Mouse (Mus musculus): ENCODE measurements at regions not wholly inside any gene's neighbourhood (a gene's known extent, or its start where the extent isn't known, plus 50 kb on each side); places are given as distances from the start of the nearest gene placed in this dataset.

DNA sequence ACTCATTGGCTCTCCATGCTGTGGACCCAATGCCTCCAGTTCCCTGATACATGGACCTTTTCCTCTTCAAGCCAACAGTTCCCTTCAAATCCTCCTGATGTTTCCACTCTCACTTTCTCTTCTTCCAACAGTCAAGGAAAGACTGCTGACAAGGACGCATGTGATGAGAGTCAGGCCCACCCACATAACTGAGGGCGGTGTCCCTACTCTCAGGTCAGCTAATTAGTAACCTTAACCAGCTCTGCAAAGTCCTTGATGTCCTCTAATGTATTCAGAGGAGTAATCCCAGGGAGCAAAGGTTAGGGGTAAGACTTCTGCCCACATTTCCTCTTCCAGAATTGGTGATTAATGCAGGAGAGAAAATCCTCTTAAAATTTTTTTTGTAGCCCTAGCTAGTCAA lies 139.7 kb downstream of the Ackr3 start:
- no peak for DNase-seq (ENCODE audit: extremely low spot score, low read depth, low spot score)

GRCm38 (mm10) chr1:90347032-90347431 lies 143.3 kb downstream of the Ackr3 start:
- DNase-seq (ENCODE audit: extremely low spot score, low read depth, low spot score) = no peak

- no peak for DNase-seq (ENCODE audit: extremely low spot score, low read depth, low spot score)
These were observed 145.8 kb downstream of the Ackr3 start for GRCm38 (mm10) chr1:90349611-90350010.

- no peak for DNase-seq (ENCODE audit: extremely low spot score, low read depth, low spot score)
These were observed 149.5 kb downstream of the Ackr3 start for GRCm38 (mm10) chr1:90353325-90353724.

- no peak for DNase-seq (ENCODE audit: extremely low spot score, low read depth, low spot score)
These were observed 152.8 kb downstream of the Ackr3 start for GRCm38 (mm10) chr1:90356567-90356966.

DNA sequence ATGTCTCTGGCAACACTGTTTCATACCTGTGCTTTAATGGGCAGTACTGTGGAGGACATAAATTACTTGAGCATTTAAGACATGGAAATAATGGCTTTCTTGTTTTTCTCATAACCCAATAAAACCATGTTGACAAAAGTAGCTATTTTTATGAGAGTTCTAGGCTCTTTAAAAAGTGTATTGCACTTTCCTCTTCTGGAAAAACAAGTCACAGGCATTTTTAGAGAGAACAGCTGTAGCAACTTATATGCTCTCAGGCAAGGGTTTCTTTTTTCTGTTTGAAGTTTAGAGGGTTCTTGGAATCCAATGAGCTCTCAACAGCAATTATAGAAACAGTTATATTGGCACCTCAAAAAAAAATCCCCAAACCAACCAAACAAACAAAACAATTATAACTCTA lies 153.6 kb downstream of the Ackr3 start:
- DNase-seq (ENCODE audit: extremely low spot score, low read depth, low spot score) = no peak

DNA sequence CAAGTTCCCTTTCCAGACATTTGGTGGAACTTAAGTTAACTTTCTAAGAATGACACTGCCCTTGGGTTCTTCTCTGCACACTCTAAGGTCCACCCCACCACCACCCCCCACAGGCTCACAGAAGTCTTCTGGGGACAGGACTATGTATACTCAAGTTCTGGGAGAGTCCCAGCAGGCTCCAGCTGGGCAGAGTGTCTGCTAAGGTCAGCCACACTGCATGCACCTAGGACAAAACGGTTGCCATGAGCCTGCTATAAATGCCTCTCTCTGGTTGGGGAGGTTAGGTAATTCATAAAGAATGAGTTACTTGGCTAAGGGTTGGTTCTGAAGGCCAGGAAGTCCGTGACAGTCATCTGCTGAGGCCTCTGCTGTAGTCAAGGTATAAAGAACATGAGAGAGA lies 155.2 kb downstream of the Ackr3 start:
- DNase-seq (ENCODE audit: extremely low spot score, low read depth, low spot score) = no peak

- no peak for DNase-seq (ENCODE audit: extremely low spot score, low read depth, low spot score)
These were observed 156.3 kb downstream of the Ackr3 start for GRCm38 (mm10) chr1:90360065-90360464.

- DNase-seq (ENCODE audit: extremely low spot score, low read depth, low spot score) = no peak
These were observed 160.7 kb downstream of the Ackr3 start for GRCm38 (mm10) chr1:90364444-90364843.

GRCm38 (mm10) chr1:90368581-90368980 lies 164.8 kb downstream of the Ackr3 start:
- no peak for DNase-seq (ENCODE audit: extremely low spot score, low read depth, low spot score)

DNA sequence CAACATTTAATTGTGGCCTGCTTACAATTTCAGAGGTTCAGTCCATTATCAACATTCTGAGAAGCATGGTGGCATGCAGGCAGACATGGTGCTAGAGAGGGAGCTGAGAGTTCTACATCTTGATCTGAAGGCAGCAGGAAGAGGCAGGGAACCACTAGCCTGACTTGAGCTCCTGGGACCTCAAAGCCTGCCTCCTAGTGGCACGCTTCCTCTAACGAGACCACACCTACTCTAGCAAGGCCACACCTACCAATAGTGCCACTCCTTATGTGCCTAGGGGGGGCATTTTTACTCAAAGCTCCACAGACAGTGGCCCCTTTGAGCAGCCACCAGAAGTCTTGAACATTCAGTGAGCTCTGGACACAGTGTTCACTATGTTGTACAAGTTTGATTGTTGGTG lies 165.5 kb downstream of the Ackr3 start:
- no peak for DNase-seq (ENCODE audit: extremely low spot score, low read depth, low spot score)

GRCm38 (mm10) chr1:90370766-90371165 lies 167.0 kb downstream of the Ackr3 start:
- DNase-seq (ENCODE audit: extremely low spot score, low read depth, low spot score) = no peak

GRCm38 (mm10) chr1:90373001-90373400 lies 169.2 kb downstream of the Ackr3 start:
- DNase-seq (ENCODE audit: extremely low spot score, low read depth, low spot score) = no peak

DNA sequence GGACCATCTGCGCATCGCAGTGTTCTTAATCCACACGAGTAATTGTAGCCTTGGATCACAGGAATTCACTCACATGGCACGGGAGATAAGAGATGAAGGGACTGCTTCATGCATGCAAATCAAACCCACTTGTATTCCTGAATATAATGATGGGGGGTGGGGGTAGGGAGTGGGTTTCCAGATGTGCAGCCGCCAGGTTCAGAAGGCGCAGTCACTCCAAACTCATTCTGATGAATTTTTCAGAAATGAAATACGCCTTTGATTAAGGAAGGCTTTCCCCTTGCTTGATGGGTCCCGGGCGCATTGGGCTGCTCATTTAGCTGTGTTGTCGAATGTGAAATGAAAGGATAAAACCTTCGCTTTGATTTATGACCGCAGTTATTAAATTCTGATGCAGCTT lies 170.7 kb downstream of the Ackr3 start:
- no peak for DNase-seq (ENCODE audit: extremely low spot score, low read depth, low spot score)

DNA sequence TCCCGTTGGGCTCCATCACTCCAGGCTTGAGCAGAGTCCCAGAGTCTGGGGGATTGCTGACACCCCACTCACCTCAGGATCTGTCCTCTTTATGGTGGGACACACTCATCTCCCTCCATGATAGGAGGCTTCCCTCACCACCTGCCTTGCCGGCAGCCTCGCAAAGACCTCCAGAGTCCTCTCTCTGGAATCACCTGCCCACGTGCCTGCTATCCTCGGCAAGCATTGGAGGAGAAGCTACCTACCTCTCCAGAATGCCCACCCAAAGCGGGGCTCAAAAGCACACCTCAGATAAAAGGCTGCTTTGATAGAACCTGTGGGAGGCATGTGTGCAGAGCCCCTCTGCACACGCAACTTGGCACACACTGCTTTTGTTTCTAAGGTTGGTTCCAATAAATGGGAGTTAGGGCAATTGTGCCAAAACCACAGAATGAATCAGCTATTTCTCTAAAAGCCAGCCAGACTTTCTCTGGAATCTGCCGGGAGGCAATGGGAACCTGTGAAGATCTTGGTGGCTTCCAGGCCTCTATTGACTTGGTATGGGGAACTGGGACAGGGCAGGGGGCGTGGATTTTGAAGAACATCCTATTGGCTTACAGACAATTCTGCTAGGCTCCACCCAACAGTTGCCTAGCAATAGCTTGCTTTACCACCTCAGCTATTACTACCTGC lies 176.4 kb downstream of the Ackr3 start:
- no peak for DNase-seq (ENCODE audit: extremely low spot score, low read depth, low spot score)

DNA sequence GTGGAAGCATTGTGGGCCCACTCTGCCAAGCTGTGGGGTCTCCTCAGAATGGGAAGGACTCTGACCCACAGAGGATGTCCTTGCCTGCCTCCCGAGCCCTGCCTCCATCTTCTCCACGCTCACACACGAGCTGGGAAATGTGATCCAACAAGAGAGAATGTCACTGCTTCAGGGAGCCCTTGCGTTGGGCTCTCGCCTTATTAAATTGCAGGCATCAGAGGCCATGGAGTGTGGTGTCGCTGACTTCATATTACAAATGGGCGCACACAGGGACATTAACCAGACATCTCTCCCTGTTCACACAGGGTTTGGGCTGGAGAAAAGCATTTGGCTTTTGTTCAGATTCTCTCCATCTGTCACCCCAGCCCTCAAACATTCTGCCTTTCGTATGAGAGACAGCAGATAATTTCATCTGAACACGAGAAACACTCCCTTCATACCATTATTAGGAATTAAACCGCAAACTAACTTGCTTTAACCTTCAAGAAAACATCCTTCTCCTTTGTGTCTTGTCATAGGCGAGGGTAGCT lies 179.2 kb downstream of the Ackr3 start:
- no peak for DNase-seq (ENCODE audit: extremely low spot score, low read depth, low spot score)

- DNase-seq (ENCODE audit: extremely low spot score, low read depth, low spot score) = no peak
These were observed 181.2 kb downstream of the Ackr3 start for GRCm38 (mm10) chr1:90385024-90385423.

GRCm38 (mm10) chr1:90386792-90387191 lies 183.0 kb downstream of the Ackr3 start:
- no peak for DNase-seq (ENCODE audit: extremely low spot score, low read depth, low spot score)

- no peak for DNase-seq (ENCODE audit: extremely low spot score, low read depth, low spot score)
These were observed 186.6 kb downstream of the Ackr3 start for GRCm38 (mm10) chr1:90390422-90390821.

GRCm38 (mm10) chr1:90393861-90394260 lies 190.1 kb downstream of the Ackr3 start:
- no peak for DNase-seq (ENCODE audit: extremely low spot score, low read depth, low spot score)

- no peak for DNase-seq (ENCODE audit: extremely low spot score, low read depth, low spot score)
These were observed 191.7 kb downstream of the Ackr3 start for GRCm38 (mm10) chr1:90395331-90396016.

- no peak for DNase-seq (ENCODE audit: extremely low spot score, low read depth, low spot score)
These were observed 192.9 kb downstream of the Ackr3 start for GRCm38 (mm10) chr1:90396660-90397059.

GRCm38 (mm10) chr1:90397355-90397754 lies 193.6 kb downstream of the Ackr3 start:
- DNase-seq (ENCODE audit: extremely low spot score, low read depth, low spot score) = no peak
